Mouse (Mus musculus) kidney, postnatal 0 days (tissue): ENCODE data around the gene Pknox2. TPM values are rescaled to one million over a fixed set of nuclear protein-coding genes. Genes with fewer than 3 reads are reported as not detected.
A peak's percentile ranks its signal among the peaks of the same experiment; 100 is the strongest.

ENCODE experiments used
- ATAC-seq: fragments of 200-750 bp; cut with Nextera tagmentation; replicated peaks from 2 replicates; pipeline ENCODE4 v1.8.0; 2017; ENCODE audit warnings: low read depth, moderate number of reproducible peaks, moderate TSS enrichment, moderate library complexity; ENCODE audit not compliant: low FRiP score
- DNase-seq: peaks from one replicate; pipeline ENCODE4 v3.0.0-alpha.2; 2016; ENCODE audit warnings: low spot score
- H3K27ac ChIP-seq: fragments of 300-500 bp; sonication (generic); 2 replicates; pipeline ENCODE4 v1.5.1; 2014; ENCODE audit warnings: mild to moderate bottlenecking
- H3K27me3 ChIP-seq: fragments of 300-500 bp; sonication (generic); 2 replicates; pipeline ENCODE4 v1.6.1; 2014; ENCODE audit warnings: low read length, mixed read lengths; ENCODE audit not compliant: insufficient read depth
- H3K36me3 ChIP-seq: fragments of 300-500 bp; sonication (generic); 2 replicates; pipeline ENCODE4 v1.6.1; 2014; ENCODE audit warnings: low read length, mixed read lengths; ENCODE audit not compliant: insufficient read depth
- H3K4me1 ChIP-seq: fragments of 300-500 bp; sonication (generic); replicated peaks from 2 replicates; pipeline ENCODE4 v1.6.1; 2014; ENCODE audit warnings: antibody characterized with exemption, low read length, mixed read lengths; ENCODE audit not compliant: insufficient read depth
- H3K4me2 ChIP-seq: fragments of 300-500 bp; sonication (generic); 2 replicates; pipeline ENCODE4 v1.6.1; 2014; ENCODE audit warnings: mild to moderate bottlenecking, low read length, moderate library complexity, mixed read lengths
- H3K4me3 ChIP-seq: fragments of 300-500 bp; sonication (generic); replicated peaks from 2 replicates; pipeline ENCODE4 v1.5.1; 2014; ENCODE audit warnings: low read depth, low read length
- H3K9ac ChIP-seq: fragments of 300-500 bp; sonication (generic); 2 replicates; pipeline ENCODE4 v1.6.1; 2014; ENCODE audit warnings: low read depth, low read length
- H3K9me3 ChIP-seq: fragments of 300-500 bp; sonication (generic); replicated peaks from 2 replicates; pipeline ENCODE4 v1.6.1; 2016; ENCODE audit warnings: low read length, inconsistent platforms, mixed read lengths
- CTCF ChIP-seq: IDR thresholded peaks from 2 replicates; pipeline ENCODE4 v1.5.1; 2016; ENCODE audit warnings: antibody characterized with exemption, low read depth, mild to moderate bottlenecking, moderate library complexity
- WGBS: fragments of 180-500 bp; shearing (Covaris S2); extraction: QIAGEN DNeasy Blood & Tissue Kit; methylation state at CpG from one replicate; pipeline ENCODE4 v1.1.7; 2014; 5-methylcytosine and 5-hydroxymethylcytosine counted together
- polyA plus RNA-seq: library from polyadenylated mRNA; unstranded; fragments of >200 nt; fragmentation: Nextera tagmentation; extraction: Ambion mirVana; gene quantifications from 2 replicates; pipeline ENCODE4 v1.2.1, GENCODE M21; 2015

Pknox2 gene
- polyA plus RNA-seq, 1 experiment from 2014 or later, result 6.0 TPM

GRCm38 (mm10) chr9:37051669-37052068, 95.5 kb downstream of the Pknox2 start:
- H3K36me3 ChIP-seq, result no peaks in the 10 kb centered on the region
- TF ChIP-seq CTCF, result no peak
- WGBS, result 94% methylated on average over 4 of the region's 4 CpGs

GRCm38 (mm10) chr9:37047490-37047889, 99.7 kb downstream of the Pknox2 start:
- no peak overlapping the region for H3K9ac ChIP-seq
- peak; percentile 71 for DNase-seq
- H3K9me3 ChIP-seq, result no peaks in the 10 kb centered on the region
- H3K36me3 ChIP-seq, result no peaks in the 10 kb centered on the region
- no peak overlapping the region for H3K4me3 ChIP-seq
- H3K4me1 ChIP-seq, result no peaks in the 10 kb centered on the region
- no peak overlapping the region for H3K27ac ChIP-seq
- TF ChIP-seq CTCF, result no peak
- no peaks in the 10 kb centered on the region for H3K27me3 ChIP-seq
- WGBS, result 44% methylated on average over 5 of the region's 5 CpGs
- ATAC-seq, result no peak
- H3K4me2 ChIP-seq, result no peak overlapping the region

More at GRCm38 (mm10) chr9:37051669-37052068, 95.5 kb downstream of the Pknox2 start:
- DNase-seq (no peak), ATAC-seq (no peak)
- H3K9me3 ChIP-seq, result no peaks in the 10 kb centered on the region
- H3K27me3 ChIP-seq, result no peaks in the 10 kb centered on the region
- no peak overlapping the region for H3K4me2 ChIP-seq
- no peak overlapping the region for H3K4me3 ChIP-seq
- H3K4me1 ChIP-seq, result peaks cover 14% of the 10 kb centered on the region
- H3K27ac ChIP-seq, result no peak overlapping the region
- H3K9ac ChIP-seq, result no peak overlapping the region

GRCm38 (mm10) chr9:37045875-37046274, 101.3 kb downstream of the Pknox2 start:
- 89% methylated on average over 1 of the region's 1 CpGs for WGBS
- ATAC-seq (no peak), DNase-seq (no peak)
- Histone ChIP-seq H3K36me3 (no peaks in the 10 kb centered on the region), H3K9me3 (no peaks in the 10 kb centered on the region), H3K4me2 (no peak overlapping the region), H3K4me3 (no peak overlapping the region), H3K4me1 (no peaks in the 10 kb centered on the region), H3K27me3 (no peaks in the 10 kb centered on the region), H3K27ac (no peak overlapping the region), H3K9ac (no peak overlapping the region)
- no peak for TF ChIP-seq CTCF

GRCm38 (mm10) chr9:37044165-37044564, 103.0 kb downstream of the Pknox2 start:
- WGBS, result 77% methylated on average over 1 of the region's 1 CpGs
- no peak for ATAC-seq

GRCm38 (mm10) chr9:37038859-37039258, 108.3 kb downstream of the Pknox2 start:
- ATAC-seq (no peak), DNase-seq (no peak)
- H3K27ac ChIP-seq, result no peak overlapping the region
- 93% methylated on average over 3 of the region's 3 CpGs for WGBS
- H3K36me3 ChIP-seq, result no peaks in the 10 kb centered on the region
- no peak for TF ChIP-seq CTCF
- no peak overlapping the region for H3K4me3 ChIP-seq
- H3K27me3 ChIP-seq, result no peaks in the 10 kb centered on the region
- no peak overlapping the region for H3K4me2 ChIP-seq
- H3K9ac ChIP-seq, result no peak overlapping the region
- no peaks in the 10 kb centered on the region for H3K9me3 ChIP-seq
- no peaks in the 10 kb centered on the region for H3K4me1 ChIP-seq

More at GRCm38 (mm10) chr9:37044165-37044564, 103.0 kb downstream of the Pknox2 start:
- H3K9me3 ChIP-seq, result no peaks in the 10 kb centered on the region
- no peak for TF ChIP-seq CTCF
- H3K4me3 ChIP-seq, result no peak overlapping the region
- no peaks in the 10 kb centered on the region for H3K27me3 ChIP-seq
- H3K4me1 ChIP-seq, result no peaks in the 10 kb centered on the region
- no peaks in the 10 kb centered on the region for H3K36me3 ChIP-seq
- no peak overlapping the region for H3K4me2 ChIP-seq
- no peak for DNase-seq
- no peak overlapping the region for H3K9ac ChIP-seq
- H3K27ac ChIP-seq, result no peak overlapping the region

- ATAC-seq (no peak), DNase-seq (no peak)
- Histone ChIP-seq H3K9ac (no peak overlapping the region), H3K4me1 (no peaks in the 10 kb centered on the region), H3K9me3 (no peaks in the 10 kb centered on the region), H3K4me2 (no peak overlapping the region), H3K36me3 (no peaks in the 10 kb centered on the region), H3K27ac (no peak overlapping the region), H3K27me3 (no peaks in the 10 kb centered on the region), H3K4me3 (no peak overlapping the region)
- TF ChIP-seq CTCF, result no peak
- WGBS, result 67% methylated on average over 7 of the region's 7 CpGs
These were observed 108.8 kb downstream of the Pknox2 start for GRCm38 (mm10) chr9:37038445-37038844.

- DNase-seq (peak; percentile 67), ATAC-seq (no peak)
- Histone ChIP-seq H3K27me3 (no peaks in the 10 kb centered on the region), H3K4me2 (peak overlapping the region; percentile 7; the same call in 1 of the 2 replicates), H3K9ac (no peak overlapping the region), H3K9me3 (no peaks in the 10 kb centered on the region), H3K4me1 (no peaks in the 10 kb centered on the region), H3K36me3 (no peaks in the 10 kb centered on the region), H3K4me3 (no peak overlapping the region), H3K27ac (peak overlapping the region; percentile 5; the same call in 1 of the 2 replicates)
- 32% methylated on average over 12 of the region's 12 CpGs for WGBS
- no peak for TF ChIP-seq CTCF
These were observed 109.8 kb downstream of the Pknox2 start for GRCm38 (mm10) chr9:37037405-37037804.
